Mouse (Mus musculus) kidney, postnatal 0 days (tissue): Measurements from ENCODE around the gene Atg9a. TPM values are rescaled to one million over a fixed set of nuclear protein-coding genes. Genes with fewer than 3 reads are reported as not detected.

ENCODE experiments used
- ATAC-seq: fragments of 200-750 bp; cut with Nextera tagmentation; replicated peaks from 2 replicates; pipeline ENCODE4 v1.8.0; 2017; ENCODE audit warnings: low read depth, moderate number of reproducible peaks, moderate TSS enrichment, moderate library complexity; ENCODE audit not compliant: low FRiP score
- DNase-seq: peaks from one replicate; pipeline ENCODE4 v3.0.0-alpha.2; 2016; ENCODE audit warnings: low spot score
- H3K27ac ChIP-seq: fragments of 300-500 bp; sonication (generic); 2 replicates; pipeline ENCODE4 v1.5.1; 2014; ENCODE audit warnings: mild to moderate bottlenecking
- H3K27me3 ChIP-seq: fragments of 300-500 bp; sonication (generic); 2 replicates; pipeline ENCODE4 v1.6.1; 2014; ENCODE audit warnings: low read length, mixed read lengths; ENCODE audit not compliant: insufficient read depth
- H3K36me3 ChIP-seq: fragments of 300-500 bp; sonication (generic); 2 replicates; pipeline ENCODE4 v1.6.1; 2014; ENCODE audit warnings: low read length, mixed read lengths; ENCODE audit not compliant: insufficient read depth
- H3K4me1 ChIP-seq: fragments of 300-500 bp; sonication (generic); replicated peaks from 2 replicates; pipeline ENCODE4 v1.6.1; 2014; ENCODE audit warnings: antibody characterized with exemption, low read length, mixed read lengths; ENCODE audit not compliant: insufficient read depth
- H3K4me2 ChIP-seq: fragments of 300-500 bp; sonication (generic); 2 replicates; pipeline ENCODE4 v1.6.1; 2014; ENCODE audit warnings: mild to moderate bottlenecking, low read length, moderate library complexity, mixed read lengths
- H3K4me3 ChIP-seq: fragments of 300-500 bp; sonication (generic); replicated peaks from 2 replicates; pipeline ENCODE4 v1.5.1; 2014; ENCODE audit warnings: low read depth, low read length
- H3K9ac ChIP-seq: fragments of 300-500 bp; sonication (generic); 2 replicates; pipeline ENCODE4 v1.6.1; 2014; ENCODE audit warnings: low read depth, low read length
- H3K9me3 ChIP-seq: fragments of 300-500 bp; sonication (generic); replicated peaks from 2 replicates; pipeline ENCODE4 v1.6.1; 2016; ENCODE audit warnings: low read length, inconsistent platforms, mixed read lengths
- CTCF ChIP-seq: IDR thresholded peaks from 2 replicates; pipeline ENCODE4 v1.5.1; 2016; ENCODE audit warnings: antibody characterized with exemption, low read depth, mild to moderate bottlenecking, moderate library complexity
- WGBS: fragments of 180-500 bp; shearing (Covaris S2); extraction: QIAGEN DNeasy Blood & Tissue Kit; methylation state at CpG from one replicate; pipeline ENCODE4 v1.1.7; 2014; 5-methylcytosine and 5-hydroxymethylcytosine counted together
- polyA plus RNA-seq: library from polyadenylated mRNA; unstranded; fragments of >200 nt; fragmentation: Nextera tagmentation; extraction: Ambion mirVana; gene quantifications from 2 replicates; pipeline ENCODE4 v1.2.1, GENCODE M21; 2015

Atg9a gene
- polyA plus RNA-seq, 1 experiment from 2014 or later, result 27.3 TPM

DNA sequence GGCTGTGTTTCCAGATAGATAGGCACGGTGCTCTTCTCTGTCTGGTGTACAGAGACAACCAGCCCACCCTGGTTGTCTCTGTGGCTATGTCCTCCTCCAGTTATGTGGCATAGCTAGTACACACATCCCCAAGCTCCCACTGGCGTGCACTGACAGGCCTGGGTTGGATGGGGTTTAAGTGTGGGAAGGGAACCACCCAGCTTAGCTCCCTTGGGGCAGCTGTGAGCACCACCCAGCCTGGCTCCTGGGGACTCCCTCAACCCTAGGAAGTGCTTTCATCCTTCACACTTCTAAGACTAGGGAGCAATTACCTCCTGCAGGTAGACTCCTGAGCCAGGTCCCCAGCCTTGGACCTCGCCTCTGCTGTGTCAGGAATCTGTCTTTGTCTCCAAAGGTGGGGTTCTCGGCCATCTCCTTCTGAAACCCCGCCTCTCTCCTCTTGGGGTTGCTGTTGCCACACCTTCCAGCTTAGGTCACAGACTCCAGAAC is 39.7 kb upstream of the Atg9a start, which contains the start of gene A630095N17Rik:
Gene A630095N17Rik, minus strand, starts transcription at position 439 of the 489 bp plus-strand sequence.
- TF ChIP-seq CTCF, result no peak
- Histone ChIP-seq H3K36me3 (no peaks in the 10 kb centered on the region), H3K27me3 (no peaks in the 10 kb centered on the region), H3K9ac (no peak within 1 kb of the TSS), H3K27ac (no peak within 1 kb of the TSS), H3K4me2 (no peak within 1 kb of the TSS), H3K4me3 (no peak within 1 kb of the TSS), H3K9me3 (no peaks in the 10 kb centered on the region), H3K4me1 (no peaks in the 10 kb centered on the region; the same call in 1 of the 2 replicates)
- 70% methylated on average over 5 of the region's 5 CpGs for WGBS
- no peak for ATAC-seq
- DNase-seq, result no peak

GRCm38 (mm10) chr1:75231224-75231623 is 39.2 kb upstream of the Atg9a start:
- 71% methylated on average over 4 of the region's 4 CpGs for whole genome bisulfite sequencing
- Histone ChIP-seq H3K4me1 (no peaks in the 10 kb centered on the region; the same call in 1 of the 2 replicates), H3K4me2 (no peak overlapping the region), H3K27me3 (no peaks in the 10 kb centered on the region), H3K27ac (no peak overlapping the region), H3K9me3 (no peaks in the 10 kb centered on the region), H3K36me3 (no peaks in the 10 kb centered on the region), H3K9ac (no peak overlapping the region), H3K4me3 (no peak overlapping the region)
- no peak for ATAC-seq
- no peak for TF ChIP-seq CTCF
- no peak for DNase-seq

GRCm38 (mm10) chr1:75230335-75230994 is 38.5 kb upstream of the Atg9a start:
- Histone ChIP-seq H3K9ac (no peak overlapping the region), H3K4me3 (no peak overlapping the region), H3K27me3 (no peaks in the 10 kb centered on the region), H3K27ac (no peak overlapping the region), H3K36me3 (no peaks in the 10 kb centered on the region), H3K4me2 (no peak overlapping the region), H3K9me3 (no peaks in the 10 kb centered on the region), H3K4me1 (no peaks in the 10 kb centered on the region)
- ATAC-seq, result no peak
- DNase-seq, result no peak
- no peak for TF ChIP-seq CTCF
- WGBS, result 70% methylated on average over 7 of the region's 7 CpGs

DNA sequence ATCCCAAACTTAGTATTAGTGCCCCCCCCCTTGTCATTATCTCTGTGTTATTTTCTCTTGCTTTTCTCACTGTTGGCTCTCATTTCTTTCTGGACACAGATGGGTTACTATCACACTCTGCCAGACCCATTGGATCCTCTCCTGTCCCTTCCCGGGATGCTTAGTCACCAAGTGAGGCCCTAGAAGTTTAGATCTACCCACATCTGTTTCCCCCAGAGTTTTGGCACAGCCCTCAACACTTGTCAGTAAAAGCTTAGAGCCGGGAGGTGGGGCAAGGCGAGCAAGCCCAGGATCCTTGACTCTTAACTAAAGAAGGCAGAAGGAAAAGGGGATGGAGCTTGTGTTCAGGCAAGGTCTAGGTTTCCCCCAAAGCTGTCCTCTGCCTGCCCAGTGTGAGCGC is 37.2 kb upstream of the Atg9a start:
- H3K4me2 ChIP-seq, result no peak overlapping the region
- H3K27me3 ChIP-seq, result no peaks in the 10 kb centered on the region
- H3K4me1 ChIP-seq, result no peaks in the 10 kb centered on the region
- H3K36me3 ChIP-seq, result no peaks in the 10 kb centered on the region
- H3K27ac ChIP-seq, result no peak overlapping the region
- 61% methylated on average over 4 of the region's 4 CpGs for WGBS
- TF ChIP-seq CTCF, result no peak
- no peak overlapping the region for H3K4me3 ChIP-seq
- H3K9ac ChIP-seq, result no peak overlapping the region
- no peaks in the 10 kb centered on the region for H3K9me3 ChIP-seq
- ATAC-seq (no peak), DNase-seq (no peak)

GRCm38 (mm10) chr1:75227653-75228052 is 35.7 kb upstream of the Atg9a start:
- no peak overlapping the region for H3K9ac ChIP-seq
- WGBS, result 76% methylated on average over 1 of the region's 1 CpGs
- no peaks in the 10 kb centered on the region for H3K4me1 ChIP-seq
- no peaks in the 10 kb centered on the region for H3K9me3 ChIP-seq
- H3K4me3 ChIP-seq, result no peak overlapping the region
- H3K27me3 ChIP-seq, result no peaks in the 10 kb centered on the region
- no peak for DNase-seq
- no peaks in the 10 kb centered on the region for H3K36me3 ChIP-seq
- no peak for ATAC-seq
- no peak overlapping the region for H3K27ac ChIP-seq
- H3K4me2 ChIP-seq, result no peak overlapping the region
- TF ChIP-seq CTCF, result no peak

DNA sequence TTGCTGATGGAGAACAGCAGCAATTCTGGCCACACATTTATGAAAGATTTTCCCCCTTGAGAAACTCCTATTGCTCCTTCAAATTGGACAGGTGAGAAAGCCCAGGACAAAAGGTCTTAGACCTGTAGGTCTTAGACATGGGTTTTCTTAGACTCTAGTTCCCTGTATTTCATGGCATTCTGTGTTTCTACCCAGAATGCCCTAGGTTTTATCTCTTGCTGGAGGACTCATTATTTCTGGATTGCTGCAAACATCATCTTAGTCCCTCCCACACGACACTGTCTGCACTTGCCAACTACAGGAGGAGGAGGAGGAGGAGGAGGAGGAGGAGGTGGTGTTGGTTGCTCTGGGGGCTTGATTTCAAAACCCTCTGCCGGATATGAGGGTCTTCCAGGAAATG is 34.1 kb upstream of the Atg9a start:
- no peak for DNase-seq
- Histone ChIP-seq H3K36me3 (no peaks in the 10 kb centered on the region), H3K9me3 (no peaks in the 10 kb centered on the region), H3K4me2 (no peak overlapping the region), H3K9ac (no peak overlapping the region), H3K27ac (no peak overlapping the region), H3K4me3 (no peak overlapping the region), H3K4me1 (no peaks in the 10 kb centered on the region), H3K27me3 (no peaks in the 10 kb centered on the region)
- no peak for TF ChIP-seq CTCF
- WGBS, result 41% methylated on average over 2 of the region's 2 CpGs
- no peak for ATAC-seq
